Mouse (Mus musculus) regulatory T cell (primary cell): ENCODE results near the gene Spib.

ENCODE experiments used
- in situ Hi-C: fragments of 300-600 bp; cut with MboI, MseI; formaldehyde crosslinking; loops from one replicate; pipeline ENCODE4 v1.15.1; 2025; ENCODE audit warnings: high pct_unique_total_duplicates

Gene Spib

GRCm38 (mm10) chr7:44490281-44490680, 41.6 kb downstream of the Spib start:
- in situ Hi-C loops = no loop called here

GRCm38 (mm10) chr7:44488545-44488944, 43.3 kb downstream of the Spib start:
- in situ Hi-C loops = no loop called here

- in situ Hi-C loops = no loop called here
Observed at GRCm38 (mm10) chr7:44487936-44488335, 43.9 kb downstream of the Spib start.

- in situ Hi-C loops = no loop called here
Observed at GRCm38 (mm10) chr7:44486927-44487575, 44.8 kb downstream of the Spib start.

- in situ Hi-C loops = no loop called here
Observed at GRCm38 (mm10) chr7:44485572-44486195, 46.2 kb downstream of the Spib start.

- in situ Hi-C loops = loop anchor here (5.0 kb wide), 1 partner anchor 223 kb away; the partner anchor contains the start of gene Gm15517
Observed at GRCm38 (mm10) chr7:44484841-44485571, 46.9 kb downstream of the Spib start.

GRCm38 (mm10) chr7:44484109-44484508, 47.8 kb downstream of the Spib start:
- in situ Hi-C loops = loop anchor here (5.0 kb wide), 1 partner anchor 222 kb away; the partner anchor contains the start of gene Gm15517

GRCm38 (mm10) chr7:44482836-44483435, 48.9 kb downstream of the Spib start:
- in situ Hi-C loops = loop anchor here (5.0 kb wide), 1 partner anchor 221 kb away; the partner anchor contains the start of gene Gm15517
